Mouse (Mus musculus) lung, postnatal 0 days (tissue): Measurements from ENCODE around the gene B4galt4.

Experiments
- CTCF ChIP-seq: IDR thresholded peaks from 2 replicates; pipeline ENCODE4 v1.5.1; 2016; ENCODE audit warnings: antibody characterized with exemption, mild to moderate bottlenecking
- EP300 ChIP-seq: IDR thresholded peaks from 2 replicates; pipeline ENCODE4 v1.6.1; 2016; ENCODE audit warnings: antibody characterized with exemption, mild to moderate bottlenecking, control low read depth

- TF ChIP-seq CTCF: no peak
- no peak for TF ChIP-seq EP300
These were observed 40.5 kb downstream of the B4galt4 start for GRCm38 (mm10) chr16:38782524-38783067.
